Mouse (Mus musculus): ENCODE results near the gene Gpr137b.
"Not testable (repeated sequence)": the region's sequence is repeated elsewhere in the genome, so short reads cannot be mapped to it uniquely, and the experiment has no call there.

Gene Gpr137b

DNA sequence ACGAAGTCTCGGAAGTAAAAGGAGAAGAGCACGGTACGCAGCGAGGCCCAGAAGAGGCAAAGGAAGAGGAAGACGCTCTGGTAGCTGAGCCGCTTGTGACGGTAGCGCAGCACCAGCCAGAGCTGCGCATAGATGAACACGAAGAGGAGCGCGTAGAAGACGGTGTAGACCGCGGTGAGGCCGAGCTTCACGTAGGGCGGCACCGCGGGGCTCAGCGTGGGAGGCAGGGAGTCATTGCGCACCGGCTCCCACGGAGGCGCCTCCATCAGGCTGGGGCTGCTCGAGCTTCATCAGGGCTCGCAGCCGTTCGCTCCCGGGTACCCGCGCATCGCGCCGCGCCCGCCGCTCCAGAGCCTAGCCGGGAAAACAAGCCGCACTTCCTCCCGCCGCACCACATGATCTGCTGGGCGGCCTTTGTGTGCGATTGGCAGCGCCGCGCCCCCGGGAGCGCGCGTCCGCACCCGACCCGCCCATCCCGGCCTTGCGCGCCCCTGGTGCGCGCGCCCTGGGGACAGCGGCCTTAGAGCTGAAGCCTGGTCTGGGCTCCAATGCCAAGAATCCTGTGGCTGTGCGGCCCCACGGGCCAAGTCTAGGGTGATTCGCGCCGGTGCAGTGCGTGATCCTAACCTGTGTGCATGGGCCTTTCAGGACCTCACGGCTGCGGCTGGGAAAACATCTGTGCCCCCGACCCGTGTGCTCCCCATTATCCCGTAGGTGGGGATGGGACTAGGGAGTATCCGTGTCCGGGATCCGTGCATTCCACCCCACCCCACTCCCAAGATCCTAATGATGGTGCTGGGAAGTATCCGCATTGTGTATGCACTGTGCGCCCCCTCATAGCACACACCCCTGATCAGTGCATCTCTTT lies at the start of gene Gpr137b:
Gene Gpr137b, minus strand, starts transcription at position 787 of the 868 bp plus-strand sequence.
- in situ Hi-C loops (cut with MseI, MboI): not testable (repeated sequence)

- in situ Hi-C loops (cut with MseI, MboI): not testable (repeated sequence)
These were observed 44.5 kb upstream of the Gpr137b start for GRCm38 (mm10) chr13:13438112-13438953.

- in situ Hi-C loops (cut with MseI, MboI): not testable (repeated sequence)
These were observed 43.7 kb upstream of the Gpr137b start, which contains the start of gene Nid1 for GRCm38 (mm10) chr13:13437460-13438015. Gene Nid1, plus strand, starts transcription at chr13:13437551.

GRCm38 (mm10) chr13:13436161-13436560 lies 42.3 kb upstream of the Gpr137b start:
- in situ Hi-C loops (cut with MseI, MboI): not testable (repeated sequence)

- in situ Hi-C loops (cut with MseI, MboI): not testable (repeated sequence)
These were observed 29.5 kb upstream of the Gpr137b start for GRCm38 (mm10) chr13:13423301-13423700.

DNA sequence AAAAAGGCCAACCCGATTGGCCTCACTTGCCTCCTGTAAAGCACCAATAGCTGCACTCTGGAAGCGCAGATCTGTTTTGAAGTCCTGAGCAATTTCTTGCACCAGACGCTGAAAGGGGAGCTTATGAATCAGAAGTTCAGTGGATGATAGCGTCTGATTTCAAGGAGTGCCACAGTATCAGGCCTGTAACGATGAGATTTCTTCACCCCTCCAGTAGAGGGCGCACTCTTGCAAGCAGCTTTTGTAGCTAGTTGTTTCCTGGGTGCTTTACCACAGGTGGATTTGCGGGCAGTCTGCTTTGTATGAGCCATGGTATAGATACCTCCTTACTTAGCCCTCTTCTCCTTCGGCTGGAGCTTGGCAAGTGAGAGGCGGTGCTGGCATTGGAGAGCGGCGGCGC lies 25.0 kb upstream of the Gpr137b start:
- in situ Hi-C loops (cut with MseI, MboI): loop anchor here in 1 of 2 experiments (10.0 kb wide), 2 partner anchors 64 to 744 kb away; no protein-coding TSS in a partner anchor

DNA sequence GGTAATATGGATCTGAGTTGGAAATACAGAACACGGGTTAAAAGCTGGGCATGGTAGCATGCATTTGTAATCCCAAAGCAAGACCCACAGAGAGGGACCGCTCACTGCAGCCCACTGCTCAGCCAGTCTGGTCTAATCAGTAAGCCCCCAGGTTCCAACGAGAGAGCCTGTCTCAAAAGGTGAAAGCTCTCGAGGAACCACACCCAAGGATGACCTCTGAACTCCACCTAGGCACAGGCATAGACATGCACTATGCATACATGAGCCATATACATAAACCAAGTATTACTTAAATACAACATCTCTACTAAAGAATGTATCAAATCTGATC lies 22.2 kb upstream of the Gpr137b start:
- in situ Hi-C loops (cut with MseI, MboI): loop anchor here in 1 of 2 experiments (10.0 kb wide), 2 partner anchors 61 to 741 kb away; no protein-coding TSS in a partner anchor

DNA sequence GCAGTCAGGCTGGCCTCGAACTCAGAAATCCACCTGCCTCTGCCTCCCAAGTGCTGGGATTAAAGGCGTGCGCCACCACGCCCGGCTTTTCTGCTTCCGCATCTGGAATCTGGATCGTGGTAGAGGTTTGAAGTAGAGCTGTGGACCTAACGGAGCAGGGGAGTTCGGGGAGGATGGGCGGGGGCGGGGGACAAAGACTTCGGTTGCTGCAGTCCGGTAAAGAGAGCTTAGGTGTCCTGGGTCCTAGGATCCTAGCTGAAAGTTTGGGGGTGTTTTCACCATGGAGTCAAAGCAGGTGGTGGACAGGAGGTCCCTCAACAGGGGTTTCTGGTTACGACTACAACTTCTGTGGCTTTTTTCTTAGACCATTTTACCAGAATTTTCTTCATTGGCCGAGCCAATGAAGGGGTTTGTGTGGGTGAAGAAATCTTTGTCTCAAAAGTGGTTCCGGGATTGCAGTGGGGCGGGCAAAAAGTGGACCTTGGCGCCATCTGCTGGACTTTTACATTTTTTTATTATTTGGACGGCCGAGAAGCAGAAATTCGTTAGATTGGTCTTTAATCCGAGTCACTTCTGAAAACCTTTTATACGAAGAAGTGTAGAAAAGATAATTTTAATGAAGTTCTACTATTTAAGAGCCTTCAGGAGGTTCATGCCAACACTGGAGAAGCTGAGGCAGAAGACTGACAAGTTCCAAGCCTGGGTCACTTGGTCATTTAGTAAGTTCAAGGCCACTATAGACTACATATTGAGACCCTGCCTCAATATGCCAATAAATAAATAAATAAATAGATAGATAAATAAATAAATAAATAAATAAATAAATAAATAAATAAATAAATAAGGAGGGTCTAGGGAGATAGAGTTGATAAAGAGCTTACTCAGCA lies 21.5 kb upstream of the Gpr137b start:
- in situ Hi-C loops (cut with MseI, MboI): loop anchor here in 1 of 2 experiments (10.0 kb wide), 2 partner anchors 61 to 741 kb away; no protein-coding TSS in a partner anchor

DNA sequence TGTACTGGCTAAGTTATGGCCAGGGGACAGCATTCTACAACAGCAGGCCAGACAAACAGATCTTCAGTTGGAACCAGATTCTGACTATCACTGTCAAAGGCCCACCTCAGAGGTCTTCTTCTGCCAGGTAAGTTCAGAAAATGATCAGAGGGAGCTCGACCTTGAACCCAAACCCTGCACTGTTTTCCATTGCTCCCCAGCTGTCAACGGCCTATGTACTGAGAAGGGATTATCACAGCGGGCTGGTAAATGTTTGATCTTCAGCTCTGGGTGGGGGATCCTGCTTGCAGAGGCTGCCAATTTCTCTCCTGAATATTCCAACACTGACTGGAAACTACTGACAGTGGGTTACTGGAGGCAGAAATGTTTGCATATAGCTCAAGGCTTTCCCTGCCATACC lies 20.4 kb upstream of the Gpr137b start:
- in situ Hi-C loops (cut with MseI, MboI): loop anchor here (5.0 to 10.0 kb wide), 3 partner anchors 59 to 739 kb away; no protein-coding TSS in a partner anchor

- in situ Hi-C loops (cut with MseI, MboI): not testable (repeated sequence)
These were observed 11.7 kb upstream of the Gpr137b start for GRCm38 (mm10) chr13:13405511-13405910.

GRCm38 (mm10) chr13:13404517-13405155 lies 10.8 kb upstream of the Gpr137b start:
- in situ Hi-C loops (cut with MseI, MboI): not testable (repeated sequence)

DNA sequence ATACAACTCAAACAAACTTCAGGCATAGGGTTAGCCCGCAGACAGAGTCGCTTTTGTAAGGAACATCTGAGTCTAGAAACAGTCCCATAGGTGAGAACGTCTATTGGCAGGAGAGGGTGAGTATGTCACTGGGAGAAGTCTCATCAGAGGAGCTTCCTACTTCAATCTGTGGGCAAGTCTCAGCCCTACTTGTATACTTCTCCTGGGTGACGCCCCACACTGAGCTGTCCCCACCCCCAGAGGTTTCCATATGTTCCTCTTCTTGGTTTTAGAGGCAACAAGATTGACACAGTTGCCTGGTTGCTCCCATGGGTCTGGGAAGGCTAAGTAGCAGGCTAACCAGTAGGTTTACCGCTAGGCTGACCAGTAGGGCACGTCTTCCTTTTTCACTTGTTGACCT lies 10.0 kb upstream of the Gpr137b start:
- in situ Hi-C loops (cut with MseI, MboI): not testable (repeated sequence)

DNA sequence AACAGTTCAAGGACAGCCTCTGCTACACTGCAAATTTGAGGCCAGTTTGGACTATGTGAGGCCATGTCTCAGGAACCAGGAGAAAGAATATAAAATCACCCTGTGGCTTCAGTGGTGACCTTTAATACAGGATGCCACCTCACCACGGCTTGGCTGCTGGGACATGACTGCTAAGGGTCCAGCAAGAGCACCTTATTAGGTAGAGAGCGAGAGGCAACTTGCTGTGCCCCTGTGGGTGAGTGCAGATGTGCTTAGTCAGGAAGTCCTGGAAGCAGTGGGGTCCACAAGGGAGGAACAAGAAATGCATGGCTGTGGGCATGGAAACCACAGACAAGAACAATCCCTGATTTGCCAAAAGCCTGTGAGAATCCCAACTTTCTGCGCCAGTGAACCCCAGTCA lies 9.6 kb upstream of the Gpr137b start:
- in situ Hi-C loops (cut with MseI, MboI): not testable (repeated sequence)

DNA sequence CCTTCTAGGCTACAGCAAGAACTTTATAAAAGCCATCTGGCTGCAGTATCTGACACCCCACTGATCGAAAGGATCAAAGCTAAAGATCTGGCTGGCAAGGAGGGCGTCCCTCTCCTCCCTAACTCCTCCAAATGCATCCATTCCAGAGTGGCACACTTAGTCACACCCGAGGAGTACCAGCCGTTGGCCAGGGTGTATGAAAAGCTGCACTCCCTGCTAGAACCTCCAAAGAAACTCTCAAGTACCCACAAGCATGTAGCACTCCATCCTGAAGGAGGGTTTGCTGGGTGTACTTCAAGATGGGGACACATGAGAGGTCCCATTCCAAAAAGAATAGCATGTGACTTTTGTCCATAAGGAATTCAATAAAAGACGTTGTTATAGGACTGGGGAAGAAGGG lies 9.0 kb upstream of the Gpr137b start:
- in situ Hi-C loops (cut with MseI, MboI): not testable (repeated sequence)

- in situ Hi-C loops (cut with MseI, MboI): not testable (repeated sequence)
These were observed 7.0 kb upstream of the Gpr137b start for GRCm38 (mm10) chr13:13400851-13401250.

DNA sequence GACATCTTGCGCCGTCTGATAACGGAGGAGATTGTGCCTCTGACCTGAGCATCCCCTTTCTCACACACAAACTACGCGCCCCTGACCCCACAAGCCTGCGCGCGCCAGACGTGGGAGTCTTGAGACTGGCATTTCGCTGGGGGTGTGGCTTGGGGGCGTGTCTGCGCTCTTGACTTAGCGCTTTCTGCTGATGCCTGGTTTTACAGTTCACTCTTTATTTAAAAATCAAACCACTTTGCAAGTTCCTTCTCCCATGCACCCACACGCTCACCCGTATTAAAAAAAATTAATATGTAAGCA lies 232 bp upstream of the Gpr137b start:
- in situ Hi-C loops (cut with MseI, MboI): not testable (repeated sequence)

DNA sequence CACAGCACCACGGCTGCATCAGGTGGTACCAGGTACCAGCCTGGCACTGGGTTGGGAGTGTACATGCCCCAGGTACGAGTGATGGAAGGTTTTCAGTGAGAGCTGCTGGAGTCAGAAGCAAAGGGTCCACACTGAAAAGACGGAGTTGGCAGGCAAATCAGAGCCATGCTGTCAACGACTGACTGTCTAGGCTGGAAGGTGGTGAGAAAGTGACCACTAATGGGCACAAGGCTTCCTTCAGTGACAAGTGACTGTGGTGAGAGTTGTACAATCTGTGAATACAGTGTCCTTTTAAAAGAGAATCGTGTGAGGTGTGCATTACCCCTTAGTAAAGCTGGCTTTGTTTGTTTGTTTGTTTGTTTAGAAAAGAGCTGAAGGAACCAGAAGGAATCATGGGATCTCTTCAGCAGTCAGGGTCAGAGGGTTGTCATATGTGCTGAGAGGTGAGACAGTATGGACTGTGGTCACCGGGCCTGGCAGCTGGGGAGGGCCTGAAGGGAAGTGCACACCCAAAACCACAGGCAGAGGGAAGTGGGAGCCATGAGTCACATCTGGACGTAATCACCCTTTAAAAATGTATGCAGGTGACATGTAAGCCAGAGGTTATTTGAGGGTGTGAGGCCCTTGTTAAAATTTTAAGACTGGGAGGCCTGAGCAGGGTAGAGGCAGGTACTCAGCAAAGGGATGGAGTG lies 15.5 kb downstream of the Gpr137b start:
- in situ Hi-C loops (cut with MseI, MboI): not testable (repeated sequence)

- in situ Hi-C loops (cut with MseI, MboI): no loop called here
These were observed 16.6 kb downstream of the Gpr137b start for GRCm38 (mm10) chr13:13377180-13377579.

GRCm38 (mm10) chr13:13373965-13374364 lies 19.8 kb downstream of the Gpr137b start:
- in situ Hi-C loops (cut with MseI, MboI): loop anchor here (5.0 to 25.0 kb wide), 2 partner anchors 747 to 887 kb away; no protein-coding TSS in a partner anchor

- in situ Hi-C loops (cut with MseI, MboI): loop anchor here (5.0 to 25.0 kb wide), 2 partner anchors 744 to 884 kb away; no protein-coding TSS in a partner anchor
These were observed 22.4 kb downstream of the Gpr137b start for GRCm38 (mm10) chr13:13371436-13371835.
